Mouse (Mus musculus): Measurements from ENCODE around the gene Ubtd1. TPM values are rescaled to one million over a fixed set of nuclear protein-coding genes. Genes with fewer than 3 reads are reported as not detected.
A peak's percentile ranks its signal among the peaks of the same experiment; 100 is the strongest.

Ubtd1 gene
- polyA plus RNA-seq, 1 experiment from 2014 or later, result 11.2 TPM

GRCm38 (mm10) chr19:41980422-41980818 is 1.1 kb upstream of the Ubtd1 start:
- ATAC-seq (ENCODE audit: low FRiP score, low read depth), result peak; percentile 10; the same call in 1 of the 2 replicates
- Histone ChIP-seq H3K4me3 (peak overlapping the region; percentile 63), H3K9ac (replicated peaks) (peak overlapping the region; percentile 78), H3K9me3 (no peaks in the 10 kb centered on the region), H3K27ac (replicated peaks) (peak overlapping the region; percentile 71), H3K4me2 (replicated peaks) (peak overlapping the region; percentile 97), H3K4me1 (peaks cover 12% of the 10 kb centered on the region), H3K36me3 (no peaks in the 10 kb centered on the region), H3K27me3 (peaks cover 19% of the 10 kb centered on the region)
- WGBS, result under 1% methylated on average over 16 of the region's 16 CpGs

GRCm38 (mm10) chr19:41980819-41981594 is 556 bp upstream of the Ubtd1 start, which contains the start of gene Mms19:
Gene Mms19 (minus strand): TSS chr19:41981157.
- Histone ChIP-seq H3K4me2 (replicated peaks) (peak within 1 kb of the TSS; percentile 97), H3K36me3 (no peaks in the 10 kb centered on the region), H3K27ac (replicated peaks) (peak within 1 kb of the TSS; percentile 71), H3K9me3 (no peaks in the 10 kb centered on the region), H3K4me3 (peak within 1 kb of the TSS; percentile 63), H3K27me3 (peaks cover 19% of the 10 kb centered on the region), H3K4me1 (peaks cover 12% of the 10 kb centered on the region), H3K9ac (replicated peaks) (peak within 1 kb of the TSS; percentile 78)
- ATAC-seq (ENCODE audit: low FRiP score, low read depth), result peak; percentile 96
- under 1% methylated on average over 61 of the region's 68 CpGs for WGBS

GRCm38 (mm10) chr19:41981931-41982790 is 598 bp downstream of the Ubtd1 start:
- Histone ChIP-seq H3K9me3 (no peaks in the 10 kb centered on the region), H3K4me2 (replicated peaks) (peak overlapping the region; percentile 97), H3K4me1 (peaks cover 8% of the 10 kb centered on the region), H3K27ac (replicated peaks) (peak overlapping the region; percentile 71), H3K4me3 (peak overlapping the region; percentile 63), H3K27me3 (peaks cover 19% of the 10 kb centered on the region), H3K36me3 (no peaks in the 10 kb centered on the region), H3K9ac (replicated peaks) (peak overlapping the region; percentile 78)
- no peak for ATAC-seq (ENCODE audit: low FRiP score, low read depth)
- WGBS, result under 1% methylated on average over 74 of the region's 74 CpGs

- no peak overlapping the region for H3K27ac ChIP-seq (replicated peaks)
- ATAC-seq (ENCODE audit: low FRiP score, low read depth), result no peak
- no peaks in the 10 kb centered on the region for H3K9me3 ChIP-seq
- H3K4me2 ChIP-seq (replicated peaks), result peak overlapping the region; percentile 97
- H3K4me1 ChIP-seq, result peaks cover 8% of the 10 kb centered on the region
- H3K27me3 ChIP-seq, result peaks cover 19% of the 10 kb centered on the region
- H3K9ac ChIP-seq (replicated peaks), result peak overlapping the region; percentile 78; the same call in 1 of the 2 replicates
- H3K36me3 ChIP-seq, result no peaks in the 10 kb centered on the region
- H3K4me3 ChIP-seq, result peak overlapping the region; percentile 63
- 5% methylated on average over 4 of the region's 4 CpGs for WGBS
Measured at GRCm38 (mm10) chr19:41982791-41983150, 1.2 kb downstream of the Ubtd1 start.

- H3K4me2 ChIP-seq (replicated peaks), result no peak overlapping the region
- H3K27ac ChIP-seq (replicated peaks), result no peak overlapping the region
- H3K27me3 ChIP-seq, result peaks cover 19% of the 10 kb centered on the region
- no peaks in the 10 kb centered on the region; the same call in 1 of the 2 replicates for H3K4me1 ChIP-seq
- H3K4me3 ChIP-seq, result no peak overlapping the region
- ATAC-seq (ENCODE audit: low FRiP score, low read depth), result no peak
- no peak overlapping the region for H3K9ac ChIP-seq (replicated peaks)
- no peaks in the 10 kb centered on the region for H3K36me3 ChIP-seq
- 94% methylated on average over 5 of the region's 5 CpGs for WGBS
- H3K9me3 ChIP-seq, result no peaks in the 10 kb centered on the region
Measured at GRCm38 (mm10) chr19:41985994-41986393, 4.4 kb downstream of the Ubtd1 start.

GRCm38 (mm10) chr19:41987206-41987605 is 5.6 kb downstream of the Ubtd1 start:
- Histone ChIP-seq H3K9ac (replicated peaks) (no peak overlapping the region), H3K4me2 (replicated peaks) (no peak overlapping the region), H3K9me3 (no peaks in the 10 kb centered on the region), H3K4me1 (no peaks in the 10 kb centered on the region; the same call in 1 of the 2 replicates), H3K36me3 (no peaks in the 10 kb centered on the region), H3K27ac (replicated peaks) (no peak overlapping the region), H3K27me3 (peaks cover 19% of the 10 kb centered on the region), H3K4me3 (no peak overlapping the region)
- 89% methylated on average over 4 of the region's 4 CpGs for WGBS
- no peak for ATAC-seq (ENCODE audit: low FRiP score, low read depth)

GRCm38 (mm10) chr19:41989810-41990209 is 8.2 kb downstream of the Ubtd1 start:
- H3K4me1 ChIP-seq, result no peaks in the 10 kb centered on the region
- no peaks in the 10 kb centered on the region for H3K9me3 ChIP-seq
- no peaks in the 10 kb centered on the region for H3K36me3 ChIP-seq
- no peak overlapping the region for H3K27ac ChIP-seq (replicated peaks)
- H3K27me3 ChIP-seq, result no peaks in the 10 kb centered on the region
- H3K4me2 ChIP-seq (replicated peaks), result no peak overlapping the region
- 84% methylated on average over 6 of the region's 6 CpGs for WGBS
- no peak overlapping the region for H3K9ac ChIP-seq (replicated peaks)
- no peak overlapping the region for H3K4me3 ChIP-seq
- ATAC-seq (ENCODE audit: low FRiP score, low read depth), result no peak

GRCm38 (mm10) chr19:41991926-41992477 is 10.4 kb downstream of the Ubtd1 start:
- no peak for ATAC-seq (ENCODE audit: low FRiP score, low read depth)
- H3K4me3 ChIP-seq, result no peak overlapping the region
- H3K9me3 ChIP-seq, result no peaks in the 10 kb centered on the region
- H3K4me1 ChIP-seq, result peaks cover 3% of the 10 kb centered on the region; the same call in 1 of the 2 replicates
- H3K27ac ChIP-seq (replicated peaks), result no peak overlapping the region
- no peaks in the 10 kb centered on the region for H3K27me3 ChIP-seq
- WGBS, result 35% methylated on average over 6 of the region's 6 CpGs
- no peak overlapping the region for H3K4me2 ChIP-seq (replicated peaks)
- no peak overlapping the region for H3K9ac ChIP-seq (replicated peaks)
- no peaks in the 10 kb centered on the region for H3K36me3 ChIP-seq

- Histone ChIP-seq H3K27ac (replicated peaks) (no peak overlapping the region), H3K4me3 (no peak overlapping the region), H3K9ac (replicated peaks) (no peak overlapping the region), H3K27me3 (no peaks in the 10 kb centered on the region), H3K36me3 (no peaks in the 10 kb centered on the region), H3K4me1 (peaks cover 3% of the 10 kb centered on the region; the same call in 1 of the 2 replicates), H3K4me2 (replicated peaks) (no peak overlapping the region), H3K9me3 (no peaks in the 10 kb centered on the region)
- no peak for ATAC-seq (ENCODE audit: low FRiP score, low read depth)
- 94% methylated on average over 2 of the region's 2 CpGs for WGBS
Measured at GRCm38 (mm10) chr19:41992971-41993370, 11.4 kb downstream of the Ubtd1 start.

GRCm38 (mm10) chr19:41993484-41993883 is 11.9 kb downstream of the Ubtd1 start:
- no peak overlapping the region for H3K27ac ChIP-seq (replicated peaks)
- WGBS, result 85% methylated on average over 6 of the region's 6 CpGs
- no peaks in the 10 kb centered on the region for H3K27me3 ChIP-seq
- peaks cover 3% of the 10 kb centered on the region; the same call in 1 of the 2 replicates for H3K4me1 ChIP-seq
- no peak overlapping the region for H3K4me3 ChIP-seq
- no peaks in the 10 kb centered on the region for H3K36me3 ChIP-seq
- no peak overlapping the region for H3K9ac ChIP-seq (replicated peaks)
- no peak for ATAC-seq (ENCODE audit: low FRiP score, low read depth)
- H3K9me3 ChIP-seq, result no peaks in the 10 kb centered on the region
- H3K4me2 ChIP-seq (replicated peaks), result no peak overlapping the region

- Histone ChIP-seq H3K4me3 (no peak overlapping the region), H3K27ac (replicated peaks) (no peak overlapping the region), H3K4me1 (peaks cover 3% of the 10 kb centered on the region; the same call in 1 of the 2 replicates), H3K9me3 (no peaks in the 10 kb centered on the region), H3K9ac (replicated peaks) (no peak overlapping the region), H3K36me3 (no peaks in the 10 kb centered on the region), H3K27me3 (no peaks in the 10 kb centered on the region), H3K4me2 (replicated peaks) (no peak overlapping the region)
- WGBS, result 93% methylated on average over 7 of the region's 7 CpGs
- no peak for ATAC-seq (ENCODE audit: low FRiP score, low read depth)
Measured at GRCm38 (mm10) chr19:41994023-41994422, 12.5 kb downstream of the Ubtd1 start.
